Mouse (Mus musculus) E14TG2a.4 (cell line): ENCODE results near the gene Kif17.

Source experiments
- CTCF ChIP-seq: conservative IDR thresholded peaks from 2 replicates; pipeline ENCODE4 v1.5.1; 2014; ENCODE audit warnings: low read length
- NANOG ChIP-seq: IDR thresholded peaks from 2 replicates; pipeline ENCODE4 v1.6.1; 2014; ENCODE audit warnings: borderline replicate concordance, low read length, mixed read lengths
- POU5F1 ChIP-seq: IDR thresholded peaks from 2 replicates; pipeline ENCODE4 v1.6.1; 2014; ENCODE audit warnings: low read length, borderline replicate concordance

DNA sequence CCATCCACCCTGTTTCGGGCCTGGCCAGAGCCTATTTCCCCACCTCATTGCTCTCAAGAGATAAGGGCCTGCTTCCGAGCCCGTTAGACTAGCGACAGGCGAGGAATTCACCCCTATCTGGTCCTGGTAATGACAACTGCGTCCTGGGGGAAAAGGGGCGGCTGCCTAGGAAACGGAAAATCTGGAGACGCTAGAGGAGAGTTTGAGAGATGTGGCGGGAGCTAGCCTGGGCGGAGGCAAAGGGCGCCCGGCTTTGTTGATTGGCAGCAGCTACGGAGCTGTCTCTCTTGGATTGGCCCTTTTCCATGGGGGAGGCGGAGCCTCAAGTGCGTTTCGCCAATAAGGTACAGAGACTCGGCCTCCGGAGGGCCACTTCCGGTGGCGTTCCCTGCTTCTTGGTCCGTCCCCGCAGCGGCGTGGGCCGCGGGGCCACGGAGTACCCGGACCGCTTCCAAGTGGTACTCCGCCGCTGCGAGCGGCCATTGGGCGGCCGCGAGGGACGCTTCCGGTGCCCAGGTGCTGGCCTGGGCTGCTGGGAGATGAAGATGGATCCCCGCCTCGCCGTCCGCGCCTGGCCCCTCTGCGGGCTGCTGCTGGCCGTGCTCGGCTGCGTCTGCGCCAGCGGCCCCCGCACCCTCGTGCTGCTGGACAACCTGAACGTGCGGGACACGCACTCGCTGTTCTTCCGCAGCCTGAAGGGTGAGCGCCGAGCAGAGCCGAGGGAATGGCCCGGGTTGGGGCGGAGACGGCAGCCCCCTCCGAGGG is 54.3 kb downstream of the Kif17 start, which contains the start of gene Ddost:
- TF ChIP-seq CTCF: no peak
- TF ChIP-seq POU5F1: no peak
- 0 out of 2 replicates have a peak, but pooled peaks have one; percentile 12 for TF ChIP-seq NANOG
